Mouse (Mus musculus) embryonic fibroblast, embryonic 13.5 days (primary cell): ENCODE results near the gene Clmp.
"Not testable (repeated sequence)": the region's sequence is repeated elsewhere in the genome, so short reads cannot be mapped to it uniquely, and the experiment has no call there.

Experiments used
- CTCF ChIP-seq: IDR thresholded peaks from 2 replicates; pipeline ENCODE4 v1.5.1; 2011; ENCODE audit warnings: mild to moderate bottlenecking, control low read depth, low read length, moderate library complexity, borderline replicate concordance; ENCODE audit not compliant: insufficient read depth
- POLR2A ChIP-seq: IDR thresholded peaks from 2 replicates; pipeline ENCODE4 v1.6.1; 2011; ENCODE audit warnings: low read depth, mild to moderate bottlenecking, control low read depth, low read length, moderate library complexity

GRCm38 (mm10) chr9:40802533-40802875 lies 116.7 kb downstream of the Clmp start:
- TF ChIP-seq CTCF, POLR2A: not testable (repeated sequence)
